Mouse (Mus musculus): ENCODE data around the gene Cbl.

Cbl gene

DNA sequence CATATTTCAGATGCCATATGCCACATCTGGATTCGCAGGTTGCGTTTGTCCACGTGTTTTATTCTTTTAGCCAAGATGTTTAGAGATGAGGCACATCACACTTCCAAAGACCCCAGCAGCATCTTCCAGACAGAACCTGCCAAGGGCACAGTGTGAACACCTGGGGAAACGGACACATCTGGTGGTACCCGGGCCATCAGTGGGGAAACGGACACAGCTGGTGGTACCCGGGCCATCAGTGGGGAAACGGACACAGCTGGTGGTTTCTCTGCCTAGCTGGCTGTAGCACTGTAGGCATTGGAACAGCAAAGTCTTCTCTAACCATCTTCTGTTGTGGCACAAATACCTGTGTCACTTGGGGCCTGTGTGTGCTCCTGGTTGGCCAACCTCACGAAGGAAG is 138.1 kb downstream of the Cbl start:
- DNase-seq: no peak

DNA sequence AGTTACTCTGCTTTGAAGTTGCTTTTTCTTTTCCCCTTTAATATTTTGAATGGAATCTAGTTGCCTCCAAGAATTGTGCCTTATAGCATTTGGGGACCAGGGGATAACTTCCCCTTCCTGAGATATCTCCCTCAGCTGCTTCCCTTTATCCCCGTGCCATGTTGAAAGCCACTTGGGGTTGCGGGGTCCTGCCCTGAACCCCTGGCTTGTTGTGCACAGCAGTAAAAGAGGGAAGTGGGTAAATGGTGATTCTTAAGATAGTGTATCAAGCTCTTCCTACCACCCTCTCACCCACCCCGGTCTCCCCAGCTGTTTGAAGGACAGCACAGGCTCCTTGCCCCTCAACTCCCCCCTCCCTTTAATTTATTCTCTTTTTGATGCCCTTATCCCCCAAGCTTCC is 139.1 kb downstream of the Cbl start:
- no peak for DNase-seq

- peak; percentile 86 for DNase-seq
Measured at GRCm38 (mm10) chr9:44093612-44094503, 140.0 kb downstream of the Cbl start.

Measured in cerebellum, adult 11 months (tissue).